Mouse (Mus musculus) spleen, postnatal 36 days (tissue): ENCODE measurements around the gene Rpl6.
A peak's percentile ranks its signal among the peaks of the same experiment; 100 is the strongest.
"Not testable (repeated sequence)": the region's sequence is repeated elsewhere in the genome, so short reads cannot be mapped to it uniquely, and the experiment has no call there.

Experiments used
- DNase-seq, 2 experiments: peaks; one replicate each; pipeline ENCODE4 v3.0.0; 2022; ENCODE audit warnings: low spot score in 2 of 2, mixed read lengths in 1 of 2

The Rpl6 gene

GRCm38 (mm10) chr5:121196764-121197163, 7.5 kb upstream of the Rpl6 start:
- DNase-seq: no peak

- DNase-seq: no peak
Observed at GRCm38 (mm10) chr5:121197337-121197736, 6.9 kb upstream of the Rpl6 start.

- DNase-seq: no peak
Observed at GRCm38 (mm10) chr5:121198376-121198775, 5.9 kb upstream of the Rpl6 start.

GRCm38 (mm10) chr5:121201739-121202138, 2.5 kb upstream of the Rpl6 start:
- DNase-seq: peak; percentile 46 to 77

- no peak for DNase-seq
Observed at GRCm38 (mm10) chr5:121202467-121202866, 1.8 kb upstream of the Rpl6 start.

GRCm38 (mm10) chr5:121205537-121206130, 1.4 kb downstream of the Rpl6 start:
- not testable (repeated sequence) for DNase-seq

- DNase-seq: no peak
Observed at GRCm38 (mm10) chr5:121206540-121206939, 2.3 kb downstream of the Rpl6 start.

- DNase-seq: no peak
Observed at GRCm38 (mm10) chr5:121206984-121207383, 2.7 kb downstream of the Rpl6 start.

- DNase-seq: no peak
Observed at GRCm38 (mm10) chr5:121209755-121210600, 5.7 kb downstream of the Rpl6 start.

GRCm38 (mm10) chr5:121210601-121210924, 6.3 kb downstream of the Rpl6 start:
- no peak for DNase-seq

GRCm38 (mm10) chr5:121212108-121212507, 7.8 kb downstream of the Rpl6 start:
- no peak for DNase-seq

GRCm38 (mm10) chr5:121214707-121215106, 10.4 kb downstream of the Rpl6 start:
- DNase-seq: no peak

- DNase-seq: peak in 1 of 2 experiments; percentile 58
Observed at GRCm38 (mm10) chr5:121215380-121216125, 11.3 kb downstream of the Rpl6 start.

- peak; percentile 73 to 83 for DNase-seq
Observed at GRCm38 (mm10) chr5:121216126-121216446, 11.8 kb downstream of the Rpl6 start.

- DNase-seq: not testable (repeated sequence)
Observed at GRCm38 (mm10) chr5:121216584-121217312, 12.5 kb downstream of the Rpl6 start.

GRCm38 (mm10) chr5:121217313-121217634, 13.0 kb downstream of the Rpl6 start:
- no peak for DNase-seq

GRCm38 (mm10) chr5:121219190-121219589, 14.9 kb downstream of the Rpl6 start:
- DNase-seq: no peak

GRCm38 (mm10) chr5:121219980-121220731, 15.9 kb downstream of the Rpl6 start, which contains the start of gene Hectd4:
Gene Hectd4 (plus strand): TSS chr5:121220219.
- DNase-seq: peak; percentile 96 to 97

- DNase-seq: no peak
Observed at GRCm38 (mm10) chr5:121220732-121221301, 16.5 kb downstream of the Rpl6 start.

GRCm38 (mm10) chr5:121221328-121221850, 17.1 kb downstream of the Rpl6 start:
- no peak for DNase-seq

GRCm38 (mm10) chr5:121224020-121224419, 19.7 kb downstream of the Rpl6 start:
- DNase-seq: not testable (repeated sequence)
